Mouse (Mus musculus): ENCODE results near the gene Bag3.

GRCm38 (mm10) chr7:128553105-128553705 is 29.8 kb downstream of the Bag3 start:
- TF ChIP-seq POLR2A (IDR thresholded peaks at IDR 0.05; ENCODE audit: low read depth, low read length) (no peak), CTCF (conservative IDR thresholded peaks at IDR 0.05; ENCODE audit: insufficient read depth, insufficient read length, low read depth, low read length) (no peak)
